Mouse (Mus musculus): Measurements from ENCODE around the gene Cobl. TPM values are rescaled to one million over a fixed set of nuclear protein-coding genes. Genes with fewer than 3 reads are reported as not detected.

Gene Cobl
- polyA plus RNA-seq, 1 experiment from 2014 or later, result 5.5 TPM

- H3K9me3 ChIP-seq (ENCODE audit: control insufficient read depth, low read length), result no peaks in the 10 kb centered on the region
- no peaks in the 10 kb centered on the region for H3K36me3 ChIP-seq (ENCODE audit: control insufficient read depth, insufficient read depth, low read length)
- no peak overlapping the region for H3K27ac ChIP-seq (ENCODE audit: low read depth, low read length)
- H3K4me2 ChIP-seq (replicated peaks; ENCODE audit: low read depth, low read length), result no peak overlapping the region
- no peaks in the 10 kb centered on the region for H3K4me1 ChIP-seq (ENCODE audit: control insufficient read depth, insufficient read depth, low read length)
- no peak overlapping the region for H3K9ac ChIP-seq (ENCODE audit: low read depth, low read length)
- 79% methylated on average over 4 of the region's 4 CpGs for WGBS
- no peak overlapping the region for H3K4me3 ChIP-seq (ENCODE audit: low read length)
- no peak for ATAC-seq (ENCODE audit: low FRiP score, low TSS enrichment)
- H3K27me3 ChIP-seq (ENCODE audit: control insufficient read depth, insufficient read depth, low read length), result no peaks in the 10 kb centered on the region
Measured at GRCm38 (mm10) chr11:12197542-12197941, 267.2 kb downstream of the Cobl start.

- Histone ChIP-seq H3K27me3 (ENCODE audit: control insufficient read depth, insufficient read depth, low read length) (no peaks in the 10 kb centered on the region), H3K36me3 (ENCODE audit: control insufficient read depth, insufficient read depth, low read length) (no peaks in the 10 kb centered on the region), H3K4me2 (replicated peaks; ENCODE audit: low read depth, low read length) (no peak overlapping the region), H3K4me3 (ENCODE audit: low read length) (no peak overlapping the region), H3K9ac (ENCODE audit: low read depth, low read length) (no peak overlapping the region), H3K9me3 (ENCODE audit: control insufficient read depth, low read length) (no peaks in the 10 kb centered on the region), H3K27ac (ENCODE audit: low read depth, low read length) (no peak overlapping the region), H3K4me1 (ENCODE audit: control insufficient read depth, insufficient read depth, low read length) (no peaks in the 10 kb centered on the region)
- ATAC-seq (ENCODE audit: low FRiP score, low TSS enrichment), result no peak
- WGBS, result 66% methylated on average over 3 of the region's 3 CpGs
Measured at GRCm38 (mm10) chr11:12195390-12195789, 269.4 kb downstream of the Cobl start.

GRCm38 (mm10) chr11:12193369-12193768 lies 271.4 kb downstream of the Cobl start:
- no peak for ATAC-seq (ENCODE audit: low FRiP score, low TSS enrichment)
- no peaks in the 10 kb centered on the region for H3K36me3 ChIP-seq (ENCODE audit: control insufficient read depth, insufficient read depth, low read length)

GRCm38 (mm10) chr11:12191386-12191785 lies 273.4 kb downstream of the Cobl start:
- no peak overlapping the region for H3K4me3 ChIP-seq (ENCODE audit: low read length)

More at GRCm38 (mm10) chr11:12193369-12193768, 271.4 kb downstream of the Cobl start:
- 81% methylated on average over 4 of the region's 4 CpGs for WGBS
- Histone ChIP-seq H3K9ac (ENCODE audit: low read depth, low read length) (no peak overlapping the region), H3K4me1 (ENCODE audit: control insufficient read depth, insufficient read depth, low read length) (no peaks in the 10 kb centered on the region), H3K27ac (ENCODE audit: low read depth, low read length) (no peak overlapping the region), H3K4me3 (ENCODE audit: low read length) (no peak overlapping the region), H3K27me3 (ENCODE audit: control insufficient read depth, insufficient read depth, low read length) (no peaks in the 10 kb centered on the region), H3K9me3 (ENCODE audit: control insufficient read depth, low read length) (no peaks in the 10 kb centered on the region), H3K4me2 (replicated peaks; ENCODE audit: low read depth, low read length) (no peak overlapping the region)

GRCm38 (mm10) chr11:12190417-12190816 lies 274.3 kb downstream of the Cobl start:
- no peak overlapping the region for H3K27ac ChIP-seq (ENCODE audit: low read depth, low read length)
- no peaks in the 10 kb centered on the region for H3K36me3 ChIP-seq (ENCODE audit: control insufficient read depth, insufficient read depth, low read length)
- no peak overlapping the region for H3K4me3 ChIP-seq (ENCODE audit: low read length)
- no peak for ATAC-seq (ENCODE audit: low FRiP score, low TSS enrichment)
- no peaks in the 10 kb centered on the region for H3K27me3 ChIP-seq (ENCODE audit: control insufficient read depth, insufficient read depth, low read length)
- H3K4me2 ChIP-seq (replicated peaks; ENCODE audit: low read depth, low read length), result no peak overlapping the region
- H3K4me1 ChIP-seq (ENCODE audit: control insufficient read depth, insufficient read depth, low read length), result no peaks in the 10 kb centered on the region
- 47% methylated on average over 1 of the region's 1 CpGs for WGBS
- H3K9me3 ChIP-seq (ENCODE audit: control insufficient read depth, low read length), result no peaks in the 10 kb centered on the region
- H3K9ac ChIP-seq (ENCODE audit: low read depth, low read length), result no peak overlapping the region

More at GRCm38 (mm10) chr11:12191386-12191785, 273.4 kb downstream of the Cobl start:
- H3K9me3 ChIP-seq (ENCODE audit: control insufficient read depth, low read length), result no peaks in the 10 kb centered on the region
- no peak overlapping the region for H3K4me2 ChIP-seq (replicated peaks; ENCODE audit: low read depth, low read length)
- no peak for ATAC-seq (ENCODE audit: low FRiP score, low TSS enrichment)
- H3K9ac ChIP-seq (ENCODE audit: low read depth, low read length), result no peak overlapping the region
- no peaks in the 10 kb centered on the region for H3K36me3 ChIP-seq (ENCODE audit: control insufficient read depth, insufficient read depth, low read length)
- no peaks in the 10 kb centered on the region for H3K27me3 ChIP-seq (ENCODE audit: control insufficient read depth, insufficient read depth, low read length)
- WGBS, result 88% methylated on average over 2 of the region's 2 CpGs
- no peaks in the 10 kb centered on the region for H3K4me1 ChIP-seq (ENCODE audit: control insufficient read depth, insufficient read depth, low read length)
- H3K27ac ChIP-seq (ENCODE audit: low read depth, low read length), result no peak overlapping the region

All from kidney, embryonic 14.5 days (tissue).